Mouse (Mus musculus) urinary bladder, postnatal 36 days (tissue): Measurements from ENCODE around the gene Ptch2.

ENCODE experiments used
- DNase-seq, 2 experiments: peaks; one replicate each; pipeline ENCODE4 v3.0.0; 2022; ENCODE audit warnings: low spot score in 2 of 2, mixed read lengths in 1 of 2

Gene Ptch2

DNA sequence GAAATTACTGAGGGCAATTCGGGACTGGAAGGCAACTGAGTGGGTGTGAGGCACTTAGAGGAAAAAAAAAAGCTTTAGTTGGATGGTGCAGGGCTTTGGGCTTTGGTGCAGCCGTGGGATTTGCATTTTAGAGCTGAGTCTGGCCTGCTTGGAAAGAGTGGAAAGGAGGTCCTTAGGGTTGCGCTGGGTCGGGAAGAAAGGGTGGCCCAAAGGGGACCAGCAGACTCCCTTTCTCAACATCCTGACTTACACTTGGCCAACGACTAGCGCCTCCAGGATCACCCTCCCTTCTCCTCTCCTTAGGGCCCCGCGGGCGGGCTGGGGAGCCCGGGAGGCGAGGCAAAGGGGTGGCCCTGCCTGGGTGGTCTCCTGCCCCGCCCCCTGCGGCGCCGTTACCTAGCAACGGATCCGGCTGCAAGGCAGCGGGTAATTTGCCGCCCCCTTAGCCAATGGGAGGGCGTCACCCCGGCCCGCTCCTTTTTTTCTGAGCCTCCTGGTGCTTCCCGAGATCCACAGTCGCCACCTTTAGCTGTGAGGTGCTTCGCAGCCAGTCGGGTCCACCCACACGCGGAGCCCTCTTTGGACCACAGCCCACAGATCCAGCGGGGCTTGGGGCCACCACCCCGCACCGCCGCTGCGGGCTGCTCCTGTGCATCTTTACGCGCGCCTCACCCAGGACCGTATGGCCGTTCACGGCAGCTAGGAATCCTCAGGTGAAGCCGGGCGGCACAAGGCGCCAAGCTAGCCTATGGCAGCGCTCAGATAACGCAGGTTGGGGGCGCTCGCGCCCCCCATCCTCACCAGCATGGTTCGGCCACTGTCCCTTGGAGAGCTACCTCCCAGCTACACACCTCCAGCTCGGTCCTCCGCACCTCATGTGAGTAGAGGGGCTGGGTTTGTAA lies at the start of gene Ptch2:
Gene Ptch2, plus strand, starts transcription at position 525 of the 902 bp plus-strand sequence.
- DNase-seq, result peak; percentile 27 to 62

- peak in 1 of 2 experiments; percentile 13 for DNase-seq
Measured at GRCm38 (mm10) chr4:117048836-117049235, 47.0 kb upstream of the Ptch2 start.

DNA sequence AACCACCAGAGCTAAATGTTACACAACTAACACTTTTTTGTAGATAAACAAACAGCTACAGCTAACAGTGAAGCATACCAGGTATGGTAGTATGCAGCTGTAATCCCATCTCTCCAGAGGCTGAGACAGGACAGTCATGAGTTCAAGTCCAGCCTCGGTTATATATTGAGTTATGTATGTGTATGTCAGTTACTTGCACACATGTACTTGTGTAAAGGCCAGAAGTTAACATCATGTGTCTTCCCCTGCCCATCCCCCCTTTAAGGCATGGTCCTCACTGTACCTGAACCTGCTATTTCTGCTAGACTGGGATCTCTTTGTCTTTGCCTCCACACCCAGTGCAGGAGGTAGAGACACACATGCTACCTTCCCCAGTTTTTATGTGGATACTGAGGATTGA lies 46.4 kb upstream of the Ptch2 start:
- DNase-seq, result no peak

- no peak for DNase-seq
Measured at GRCm38 (mm10) chr4:117052626-117053025, 43.2 kb upstream of the Ptch2 start.

DNA sequence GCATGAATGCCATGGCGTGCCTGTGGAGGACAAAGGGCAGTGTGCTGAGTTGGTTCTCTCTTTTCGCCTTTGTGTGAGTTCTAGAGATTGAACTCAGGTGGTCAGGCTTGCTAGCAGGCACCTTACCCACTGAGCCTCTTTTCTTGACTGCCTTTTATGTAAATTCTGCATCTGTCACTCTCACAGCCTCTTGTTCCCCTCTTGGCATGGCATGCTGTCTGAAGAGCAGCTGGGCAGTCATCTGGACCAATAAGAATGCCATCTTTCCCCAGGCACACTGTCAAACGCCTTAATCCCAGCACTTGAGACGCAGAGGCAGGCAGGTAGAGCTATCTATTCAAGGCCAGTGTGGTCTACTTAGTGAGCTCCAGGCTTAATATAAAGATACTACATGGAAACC lies 41.9 kb upstream of the Ptch2 start:
- DNase-seq, result no peak

DNA sequence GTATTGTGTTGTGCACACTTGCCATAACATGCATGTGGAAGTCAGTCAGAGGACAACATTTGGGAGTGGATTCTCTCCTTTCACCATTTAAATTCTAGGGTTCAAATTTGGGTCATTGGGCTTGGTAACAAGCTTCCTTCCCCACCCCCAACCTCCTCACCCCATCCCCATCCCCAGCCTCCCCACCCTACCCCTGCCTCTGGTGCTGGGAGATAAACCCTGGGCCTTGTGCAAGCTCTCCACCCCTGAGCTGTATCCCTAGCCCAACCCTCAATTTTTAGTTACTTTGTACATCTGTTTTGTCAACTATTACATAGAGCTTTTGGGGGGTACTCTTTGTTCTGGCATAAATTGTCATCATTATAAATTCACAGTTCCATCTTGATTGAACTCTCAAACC lies 39.8 kb upstream of the Ptch2 start:
- no peak for DNase-seq

DNA sequence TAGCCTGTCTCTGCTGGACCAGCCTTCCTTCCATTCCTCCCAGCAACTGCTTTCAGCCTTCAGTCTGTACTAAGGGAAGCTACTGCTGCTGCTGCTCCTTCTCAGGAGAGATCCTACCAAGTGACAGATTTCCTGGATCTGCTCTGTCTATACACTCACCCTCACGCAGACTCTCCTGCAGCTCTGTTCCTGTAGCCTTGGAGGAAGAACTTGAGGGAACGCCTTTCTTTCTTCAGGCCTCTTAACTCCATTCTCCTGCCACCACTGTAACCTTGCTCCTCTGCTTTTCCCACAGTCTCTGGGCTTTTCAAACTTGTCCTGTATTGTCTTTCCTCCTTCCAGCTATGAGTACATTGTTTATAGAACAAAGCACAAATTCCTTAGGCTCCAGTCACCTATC lies 39.4 kb upstream of the Ptch2 start:
- no peak for DNase-seq

DNA sequence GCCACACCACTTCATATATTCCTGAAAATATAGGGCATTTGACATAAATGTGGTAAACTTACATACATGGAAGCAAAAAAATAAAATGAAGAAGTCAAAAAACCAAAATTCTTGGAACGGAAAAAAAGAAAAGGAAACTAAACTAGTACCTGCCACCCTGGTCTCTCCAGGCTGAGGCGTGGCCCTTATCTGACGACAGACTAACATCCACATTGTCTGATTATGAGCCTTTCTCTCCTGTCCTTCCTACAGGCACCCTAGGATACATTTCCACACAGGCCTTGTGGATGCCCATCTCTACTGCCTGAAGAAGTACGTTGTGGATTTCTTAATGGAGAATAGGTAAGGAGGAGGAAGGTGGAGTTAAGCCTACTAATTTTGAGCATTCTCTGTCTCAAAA lies 37.4 kb upstream of the Ptch2 start:
- no peak for DNase-seq

DNA sequence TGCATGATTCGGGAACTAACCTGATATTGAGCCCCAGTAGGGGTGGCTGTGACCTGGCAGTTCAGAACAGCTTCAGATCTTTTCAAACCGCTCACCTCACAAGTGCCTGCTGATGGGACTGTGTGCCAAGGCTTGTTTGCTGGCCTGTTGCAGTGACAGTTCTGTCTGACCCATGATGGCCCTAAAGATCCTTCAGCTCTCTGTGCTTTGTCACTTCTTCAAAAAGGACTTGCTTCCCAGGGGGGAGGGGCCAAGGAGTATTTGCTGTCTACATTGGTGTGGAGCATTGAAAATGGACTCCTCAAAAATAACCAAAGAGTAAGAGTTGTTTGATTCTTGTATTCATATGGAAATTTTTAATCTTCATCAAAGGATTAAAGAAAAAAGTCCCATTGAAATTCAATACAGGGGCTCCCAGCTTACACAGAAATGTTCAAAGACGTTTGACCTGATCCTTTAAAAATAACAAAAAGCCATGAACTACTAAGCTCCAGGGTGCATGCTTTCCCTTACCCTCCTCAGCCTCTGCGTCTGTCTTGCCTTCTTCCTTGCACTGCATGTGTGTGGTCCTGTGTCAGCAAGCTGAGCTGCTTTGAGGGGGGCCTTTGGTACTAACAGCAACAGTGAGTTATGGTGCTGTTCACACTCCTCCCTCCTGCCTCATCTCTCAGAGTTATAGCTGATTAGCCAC lies 33.0 kb upstream of the Ptch2 start:
- DNase-seq, result no peak

DNA sequence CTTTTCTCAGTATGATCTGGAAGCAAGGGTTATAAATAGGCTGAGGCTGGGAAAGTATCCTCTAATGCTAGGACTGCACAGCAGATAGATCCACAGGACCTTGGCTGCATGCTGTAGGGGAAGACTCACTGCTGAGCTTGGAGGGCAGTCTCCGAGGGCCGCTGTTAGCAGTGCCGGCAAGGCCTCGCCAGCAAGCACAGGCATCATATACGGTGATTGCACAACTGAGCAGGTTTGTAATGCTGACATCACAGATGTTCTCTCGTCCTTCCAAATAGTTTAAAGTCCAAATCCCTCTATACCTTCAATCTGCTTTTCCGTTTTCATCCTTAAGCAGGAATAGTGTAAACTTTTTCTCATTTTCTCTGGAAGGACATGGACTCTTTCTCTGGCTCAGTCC lies 27.8 kb upstream of the Ptch2 start:
- no peak for DNase-seq

DNA sequence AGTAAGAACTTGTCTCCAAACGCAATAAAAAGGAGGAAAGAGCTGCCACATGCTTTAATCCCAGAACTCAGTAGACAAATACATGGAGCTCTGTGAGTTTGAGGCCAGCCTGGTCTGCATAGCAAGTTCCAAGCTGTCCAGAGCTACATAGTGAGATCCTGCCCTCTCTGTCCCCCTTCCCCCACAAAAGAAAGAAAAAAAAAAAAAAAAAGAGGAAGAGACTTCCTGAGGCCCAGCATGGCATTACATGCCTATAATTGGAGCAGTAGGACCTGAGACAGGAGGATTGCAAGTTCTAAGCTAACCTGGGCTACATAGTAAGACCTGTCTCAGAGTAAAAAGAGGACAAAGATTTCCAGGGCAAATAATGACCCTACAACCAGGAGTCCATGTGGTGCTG lies 26.2 kb upstream of the Ptch2 start:
- no peak for DNase-seq

DNA sequence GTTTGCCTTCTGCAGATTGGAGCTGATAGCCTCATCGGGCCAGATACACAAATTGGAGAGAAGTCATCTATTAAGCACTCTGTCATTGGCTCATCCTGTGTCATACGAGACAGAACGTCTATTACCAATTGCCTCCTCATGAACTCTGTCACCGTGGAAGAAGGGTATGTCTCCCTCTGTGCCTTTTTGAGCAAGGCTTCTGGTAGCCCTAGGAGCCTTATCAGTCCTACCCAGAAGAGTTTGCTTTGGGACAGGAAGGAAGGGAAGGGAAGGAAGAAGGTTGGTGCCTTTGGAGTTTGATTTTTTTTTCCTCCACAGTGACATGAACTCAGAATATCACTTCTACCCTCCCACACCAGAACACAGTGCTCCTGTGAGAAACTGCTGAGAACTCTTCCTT lies 25.3 kb upstream of the Ptch2 start:
- no peak for DNase-seq

GRCm38 (mm10) chr4:117071183-117071582 lies 24.7 kb upstream of the Ptch2 start:
- no peak for DNase-seq

GRCm38 (mm10) chr4:117087948-117088640 lies 7.8 kb upstream of the Ptch2 start:
- no peak for DNase-seq

DNA sequence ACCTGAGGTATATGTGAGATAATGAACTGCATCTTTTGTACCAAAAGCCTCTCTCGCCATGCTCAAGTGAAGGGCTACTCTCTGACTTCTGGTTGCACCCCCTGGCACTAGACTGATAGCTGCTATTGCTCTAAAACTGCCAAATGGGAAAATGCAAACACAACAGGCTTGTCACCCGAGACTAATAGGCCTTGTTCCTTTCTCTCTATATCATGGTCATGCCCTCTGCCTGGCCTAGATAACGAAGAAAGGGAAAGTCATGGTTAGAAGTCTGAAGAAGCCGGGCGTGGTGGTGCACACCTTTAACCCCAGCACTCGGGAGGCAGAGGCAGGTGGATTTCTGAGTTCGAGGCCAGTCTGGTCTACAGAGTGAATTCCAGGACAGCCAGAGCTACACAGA lies 5.3 kb upstream of the Ptch2 start:
- no peak for DNase-seq

DNA sequence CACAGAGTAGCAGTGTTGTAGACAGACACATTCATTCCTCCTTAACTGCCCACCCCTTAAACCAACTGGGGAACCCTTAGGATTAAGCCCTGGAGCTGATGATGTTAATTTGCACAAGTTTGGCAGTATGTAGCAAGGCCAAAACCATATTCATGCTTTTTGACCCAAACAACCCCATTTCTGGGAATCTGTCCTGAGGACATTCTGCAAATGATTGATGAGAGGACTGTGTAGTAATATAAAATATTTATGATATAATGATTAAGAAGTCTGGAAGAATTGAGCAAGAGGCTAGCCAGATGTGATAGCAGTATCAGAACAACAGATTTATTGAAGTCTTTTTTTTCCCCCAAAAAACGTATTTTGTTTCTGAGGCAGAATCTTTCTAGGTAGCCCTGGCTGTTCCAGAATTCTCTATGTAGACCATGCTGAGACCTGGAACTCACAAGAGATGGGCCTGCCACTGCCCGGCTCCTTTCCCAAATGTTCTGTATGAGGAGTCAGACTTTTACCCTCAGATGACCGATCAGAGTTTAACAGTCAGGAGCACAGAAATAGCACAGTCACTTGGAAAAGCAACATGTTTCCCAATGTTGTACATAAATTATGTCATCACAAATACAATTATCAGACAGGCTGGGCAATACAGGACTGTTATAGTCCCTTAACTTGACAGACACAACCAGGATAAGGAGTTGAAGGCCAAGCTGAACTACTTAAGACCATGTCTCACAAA lies 1.1 kb upstream of the Ptch2 start:
- no peak for DNase-seq

- DNase-seq, result no peak
Measured at GRCm38 (mm10) chr4:117096666-117097065, 791 bp downstream of the Ptch2 start.

DNA sequence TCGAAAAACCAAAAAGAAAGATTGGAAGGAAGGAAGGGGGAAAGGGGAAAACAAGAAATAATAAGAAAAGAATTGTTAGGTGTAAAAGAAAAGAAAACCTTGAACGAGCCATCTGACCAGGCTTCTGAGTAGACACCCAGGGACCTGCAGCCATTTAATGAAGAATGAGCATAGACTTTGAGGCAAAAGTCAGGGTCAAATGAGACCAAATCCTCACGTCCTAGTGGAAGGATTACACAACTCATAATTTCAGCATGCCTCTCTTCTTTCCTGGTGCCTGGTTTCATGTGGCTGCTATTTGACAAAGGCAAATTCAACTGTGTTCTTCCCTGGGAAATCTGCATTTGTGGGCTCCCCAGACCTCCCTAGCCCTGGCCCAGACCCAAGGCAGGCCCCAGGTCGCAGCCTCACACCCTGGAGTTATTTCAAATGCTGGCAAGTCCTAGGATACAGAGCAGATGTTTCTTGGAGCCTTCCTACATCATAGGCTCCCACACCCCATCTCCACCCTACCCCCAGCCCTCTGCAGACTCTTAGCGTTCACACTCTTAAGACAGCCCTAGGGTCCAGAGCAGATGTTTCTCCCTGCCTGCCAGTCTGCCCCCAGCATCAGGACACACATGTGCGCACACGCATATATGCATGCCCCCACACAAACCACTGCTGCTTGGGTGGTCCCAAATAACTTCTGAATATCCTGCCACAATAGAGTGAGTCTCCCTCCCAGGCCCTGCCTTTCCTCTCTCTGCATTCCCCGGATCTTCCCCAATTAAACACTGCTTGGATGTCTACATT lies 2.3 kb downstream of the Ptch2 start:
- no peak for DNase-seq

- DNase-seq, result no peak
Measured at GRCm38 (mm10) chr4:117098764-117099036, 2.8 kb downstream of the Ptch2 start.

DNA sequence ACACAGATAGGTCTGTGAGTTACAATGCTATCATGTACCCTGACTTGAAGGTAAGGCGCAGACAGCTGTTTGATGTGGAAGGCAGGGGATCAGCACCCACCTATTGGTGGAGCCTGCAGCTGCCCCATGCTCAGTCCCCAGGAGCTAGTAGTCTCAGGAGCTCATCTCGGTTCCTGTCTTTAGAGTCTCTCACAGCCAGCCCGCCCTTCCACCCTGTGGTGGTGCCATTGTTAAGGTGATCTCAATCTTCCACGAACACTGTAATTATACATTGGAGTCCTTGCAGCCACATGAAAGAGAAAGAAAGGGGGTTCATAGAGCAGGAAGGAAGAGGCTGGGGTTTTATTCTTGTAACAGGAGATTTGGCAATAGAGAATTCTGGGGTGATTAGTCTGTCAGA lies 4.2 kb downstream of the Ptch2 start:
- no peak for DNase-seq

GRCm38 (mm10) chr4:117101218-117101617 lies 5.3 kb downstream of the Ptch2 start:
- no peak for DNase-seq
